Mouse (Mus musculus): ENCODE measurements at regions not wholly inside any gene's neighbourhood (a gene's known extent, or its start where the extent isn't known, plus 50 kb on each side); places are given as distances from the start of the nearest gene placed in this dataset.
"Not testable (repeated sequence)": the region's sequence is repeated elsewhere in the genome, so short reads cannot be mapped to it uniquely, and the experiment has no call there.

GRCm38 (mm10) chr16:3351508-3352046, 239.3 kb upstream of the Olfr161 start:
- not testable (repeated sequence) for TF ChIP-seq CTCF (conservative IDR thresholded peaks at IDR 0.05; ENCODE audit: insufficient read depth, insufficient read length, low read depth, low read length); POLR2A (IDR thresholded peaks at IDR 0.05; ENCODE audit: low read depth, low read length)

Data from kidney, adult 2 months (tissue).